Mouse (Mus musculus) spleen, postnatal 36 days (tissue): ENCODE data around the gene Clic4.

ENCODE experiments used
- DNase-seq, 2 experiments: peaks; one replicate each; pipeline ENCODE4 v3.0.0; 2022; ENCODE audit warnings: low spot score in 2 of 2, mixed read lengths in 1 of 2

Gene Clic4

DNA sequence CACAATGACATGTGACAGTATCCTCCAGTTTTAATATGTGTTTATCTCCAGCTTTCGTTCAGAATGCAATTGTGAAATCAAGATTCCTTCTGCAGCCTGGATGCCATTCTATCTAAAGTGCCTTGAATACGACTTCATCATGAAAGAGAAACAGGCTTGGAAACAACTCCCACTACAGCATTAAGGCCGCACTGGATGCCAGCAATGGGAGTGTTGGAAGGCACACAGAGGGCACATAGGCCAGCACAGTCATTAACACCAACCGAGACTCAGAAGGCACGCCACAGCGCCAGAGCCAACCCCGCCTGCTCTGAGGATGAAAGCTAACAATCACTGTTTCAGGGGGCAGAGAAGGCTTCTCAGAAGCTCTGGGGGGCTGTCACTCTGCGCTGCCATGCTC, 37.1 kb downstream of the Clic4 start:
- no peak for DNase-seq

DNA sequence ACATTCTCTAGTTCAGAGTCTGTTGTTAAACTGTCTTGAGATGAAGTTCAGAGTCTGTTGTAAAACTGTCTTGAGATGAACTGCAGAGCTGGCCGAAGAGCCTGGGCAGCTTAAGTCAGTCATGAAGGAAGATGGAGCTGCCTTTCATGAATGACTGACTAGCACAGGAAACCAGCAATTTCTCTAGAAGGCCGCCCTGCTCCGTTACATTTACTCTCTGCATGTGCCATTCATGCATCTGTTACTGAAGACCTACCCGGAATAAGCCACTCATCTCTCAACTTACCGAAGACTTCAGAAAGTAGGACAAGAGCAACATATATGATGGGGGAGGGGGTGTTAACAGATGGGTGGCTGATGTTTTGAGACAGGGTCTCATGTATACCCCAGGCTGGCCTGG, 40.1 kb downstream of the Clic4 start:
- no peak for DNase-seq

DNA sequence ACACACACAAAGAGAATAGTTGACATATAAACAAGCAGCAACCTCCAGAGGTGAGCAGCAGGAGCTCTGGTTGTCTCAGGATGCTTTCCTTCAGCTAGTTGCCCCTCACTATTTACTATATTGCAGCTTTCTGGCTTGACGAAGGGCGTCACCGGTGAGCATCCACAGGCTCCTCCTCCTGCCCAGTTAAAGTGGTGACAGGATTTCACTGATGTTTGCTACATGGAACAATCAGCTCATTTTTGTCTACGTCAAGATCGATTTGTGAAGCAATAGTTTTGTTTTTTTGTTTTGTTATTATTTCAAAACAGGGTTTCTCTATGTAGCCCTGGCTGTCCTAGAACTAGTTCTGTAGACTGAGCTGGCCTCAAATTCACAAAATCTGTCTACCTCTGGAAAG, 41.1 kb downstream of the Clic4 start:
- DNase-seq = no peak

DNA sequence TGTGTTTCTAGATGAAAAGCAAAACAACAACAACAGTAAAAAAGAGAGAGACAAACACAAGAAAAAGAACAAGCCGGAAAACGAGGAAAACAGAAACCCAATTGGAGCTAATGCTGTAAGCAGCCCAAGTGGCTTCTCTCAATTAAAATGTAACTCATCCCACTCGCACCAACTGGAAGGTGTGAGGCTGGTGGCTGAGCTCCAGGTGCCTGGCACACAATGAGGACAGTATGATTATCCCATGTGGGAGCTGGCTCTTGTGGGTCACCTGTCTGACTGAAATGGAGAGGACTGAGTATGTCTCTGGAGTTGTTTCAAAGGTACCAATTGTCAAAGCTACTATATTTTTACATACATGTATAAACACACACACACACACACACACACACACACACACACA, 41.5 kb downstream of the Clic4 start:
- DNase-seq = no peak

DNA sequence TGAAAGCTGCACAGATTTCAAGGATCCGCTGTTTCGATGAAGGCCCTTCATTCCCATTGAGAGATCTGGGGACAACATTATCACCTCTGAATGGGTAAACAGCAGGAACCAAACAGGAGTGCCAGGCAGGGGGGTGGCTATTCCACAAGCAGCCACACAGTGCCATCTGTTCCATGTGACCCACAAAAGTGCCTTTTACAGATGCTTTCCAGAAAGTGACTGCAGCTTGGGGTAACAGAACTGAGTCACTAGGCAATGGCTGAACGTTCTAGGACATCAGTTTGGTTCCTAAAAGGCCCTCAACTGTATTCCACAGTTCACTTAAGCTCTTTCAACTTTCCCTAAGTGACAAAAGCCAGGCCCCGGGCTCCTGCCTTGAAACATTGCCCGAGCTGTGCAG, 42.0 kb downstream of the Clic4 start:
- DNase-seq = no peak

DNA sequence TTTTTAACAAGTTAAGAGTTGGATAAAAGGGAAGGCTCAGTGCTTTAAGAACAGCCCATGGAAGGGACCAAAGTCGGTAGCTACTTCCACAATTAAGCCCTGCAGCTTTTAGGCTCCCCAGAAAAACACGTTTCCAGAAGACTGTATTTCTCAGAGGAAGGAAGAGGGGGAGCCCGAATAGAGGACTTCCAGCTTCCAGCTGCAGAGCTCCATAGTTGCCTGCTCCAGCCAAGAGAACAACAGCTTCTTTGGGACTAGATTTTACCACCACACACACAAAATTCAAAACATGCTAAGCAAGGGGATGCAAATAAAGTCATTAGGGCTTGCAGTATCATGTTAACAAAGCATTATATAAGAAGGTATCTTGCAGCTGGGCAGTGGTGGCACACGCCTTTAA, 42.7 kb downstream of the Clic4 start:
- no peak for DNase-seq

DNA sequence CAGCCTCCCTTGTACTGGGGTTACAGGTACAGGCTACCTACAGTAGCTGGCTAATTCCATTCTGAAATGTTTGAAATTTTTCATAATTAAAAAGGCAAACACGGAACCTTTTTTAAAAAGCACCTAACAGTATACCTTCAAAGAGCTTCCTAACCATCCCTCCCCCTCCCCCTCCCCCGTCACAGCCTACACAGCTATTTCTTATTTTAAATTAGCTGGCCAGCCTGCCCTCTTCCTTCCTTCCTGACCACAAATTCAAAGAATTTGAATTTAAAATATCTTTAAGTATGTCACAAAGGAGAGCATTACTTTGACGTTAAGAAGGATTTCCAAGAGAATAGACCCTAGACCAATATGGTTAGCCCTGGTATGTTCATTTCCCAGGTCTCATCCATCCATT, 44.5 kb downstream of the Clic4 start:
- no peak for DNase-seq

DNA sequence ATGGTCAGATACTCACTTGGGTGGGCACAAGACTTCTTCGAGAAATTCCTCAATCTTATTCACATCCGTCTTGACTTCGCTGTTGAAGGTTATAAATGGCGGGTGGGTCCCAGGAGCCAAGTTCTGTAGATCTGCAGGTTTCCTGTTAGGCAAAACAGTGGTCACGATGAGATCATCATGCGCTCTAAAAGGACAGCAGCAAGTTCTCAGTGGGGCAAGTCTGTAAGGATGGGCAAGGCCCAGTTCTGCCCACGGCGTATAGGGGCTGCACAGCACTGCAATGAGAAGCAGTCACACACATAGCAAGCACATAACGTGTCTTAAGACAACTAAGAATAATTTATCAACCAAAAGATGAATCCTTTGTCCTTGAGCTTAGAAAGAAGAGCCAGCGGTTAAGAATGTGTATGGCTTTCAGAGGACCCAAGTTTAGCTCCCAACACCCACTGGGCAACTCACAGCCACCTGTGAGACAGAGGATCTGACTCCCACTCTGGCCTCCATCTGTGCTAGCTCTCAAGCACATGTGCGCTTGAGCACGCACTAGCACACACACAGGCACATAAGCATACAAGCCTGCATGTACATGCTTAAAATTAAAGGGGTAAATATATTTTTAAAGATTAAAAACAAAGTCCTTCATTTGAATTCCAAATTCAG, 46.5 kb downstream of the Clic4 start:
- peak; percentile 69 to 70 for DNase-seq

DNA sequence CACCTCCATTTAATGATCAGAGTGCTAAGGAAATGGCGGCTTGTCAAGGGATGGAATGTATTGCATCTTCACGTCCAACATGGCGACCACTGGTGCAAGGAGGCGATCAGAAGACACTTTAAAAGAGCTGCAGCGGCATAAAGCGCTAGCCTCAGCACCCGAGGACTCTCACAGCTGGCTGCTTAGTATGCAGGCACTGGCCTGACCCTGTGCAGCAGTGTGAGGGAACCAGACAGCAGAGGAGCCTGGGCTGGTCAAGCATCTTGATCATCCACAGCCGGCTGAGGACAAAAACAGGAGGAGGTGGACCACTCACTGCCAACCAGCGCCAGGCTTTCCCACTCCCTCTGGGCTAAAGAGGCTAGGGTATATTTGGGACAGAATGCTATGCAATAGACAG, 48.8 kb downstream of the Clic4 start:
- no peak for DNase-seq

DNA sequence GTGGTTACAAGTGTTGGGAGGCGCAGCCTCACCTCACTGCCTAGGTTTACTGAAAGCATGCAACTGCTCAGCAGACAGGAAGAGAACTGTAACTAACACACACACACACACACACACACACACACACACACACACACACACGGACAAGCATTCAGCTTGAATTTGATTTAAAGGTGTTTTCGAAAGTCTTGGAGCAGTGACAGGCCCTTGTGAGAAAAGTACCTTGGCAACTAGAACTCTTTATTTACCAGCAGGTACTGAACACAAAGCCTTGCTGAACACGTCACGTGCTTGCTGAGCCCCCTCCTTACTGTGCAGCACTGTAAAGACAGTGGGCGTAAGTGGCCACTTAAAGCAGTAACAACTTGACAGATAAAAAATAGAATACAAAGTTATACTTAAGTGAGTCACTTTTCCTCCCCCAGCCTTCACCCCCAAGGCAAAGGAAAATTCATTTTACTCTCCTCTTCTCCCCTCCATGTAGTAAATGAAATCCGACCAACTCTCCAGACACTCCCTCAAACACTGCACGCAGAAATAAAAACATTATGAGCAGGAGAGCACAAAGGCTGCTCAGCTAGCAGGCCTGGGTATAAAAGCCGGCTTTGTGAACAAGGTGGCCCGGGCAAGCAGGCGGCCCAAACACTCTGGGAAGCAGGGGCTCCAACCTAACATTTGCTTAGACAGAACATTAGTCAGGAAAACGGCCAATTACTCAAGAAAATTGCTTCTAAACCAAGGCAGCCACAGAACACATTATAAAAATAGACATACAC, 50.8 kb downstream of the Clic4 start:
- no peak for DNase-seq

DNA sequence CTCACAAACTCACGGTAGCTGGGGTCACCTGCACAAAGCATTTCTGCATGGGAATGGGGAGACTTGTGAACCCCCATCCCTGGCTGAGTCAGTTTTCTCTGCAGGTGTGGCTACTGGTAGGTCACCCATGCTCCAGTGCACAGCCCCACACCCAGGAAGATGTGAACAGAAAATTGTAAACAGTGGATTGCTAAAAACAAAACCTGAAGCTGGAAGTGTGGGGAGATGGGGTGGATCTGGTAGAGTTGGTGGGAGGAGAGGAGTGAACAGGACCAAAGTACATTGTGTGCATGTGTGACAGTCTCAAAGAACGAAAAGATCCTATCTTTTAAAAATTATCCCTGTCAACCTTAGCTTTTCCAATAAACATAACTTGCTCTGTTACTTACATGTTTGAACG, 52.0 kb downstream of the Clic4 start:
- no peak for DNase-seq

DNA sequence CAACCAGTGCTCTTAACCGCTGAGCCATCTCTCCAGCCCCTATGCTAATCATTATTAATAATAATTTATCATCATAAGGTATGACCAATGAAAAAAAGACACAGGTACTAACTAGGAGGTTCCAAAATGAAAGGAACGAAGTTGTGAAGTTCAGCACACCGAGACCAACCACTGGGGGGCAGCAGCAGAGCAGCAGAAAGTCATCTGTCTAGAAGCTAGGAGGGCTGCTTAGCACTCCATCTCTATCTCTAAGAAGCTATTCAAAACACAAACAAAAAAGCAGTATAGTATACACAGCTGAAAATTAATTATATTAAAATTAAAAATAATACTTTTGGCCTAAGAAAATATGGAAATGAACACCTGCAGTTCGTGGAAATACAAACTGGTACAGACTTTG, 53.0 kb downstream of the Clic4 start:
- peak; percentile 71 to 78 for DNase-seq

DNA sequence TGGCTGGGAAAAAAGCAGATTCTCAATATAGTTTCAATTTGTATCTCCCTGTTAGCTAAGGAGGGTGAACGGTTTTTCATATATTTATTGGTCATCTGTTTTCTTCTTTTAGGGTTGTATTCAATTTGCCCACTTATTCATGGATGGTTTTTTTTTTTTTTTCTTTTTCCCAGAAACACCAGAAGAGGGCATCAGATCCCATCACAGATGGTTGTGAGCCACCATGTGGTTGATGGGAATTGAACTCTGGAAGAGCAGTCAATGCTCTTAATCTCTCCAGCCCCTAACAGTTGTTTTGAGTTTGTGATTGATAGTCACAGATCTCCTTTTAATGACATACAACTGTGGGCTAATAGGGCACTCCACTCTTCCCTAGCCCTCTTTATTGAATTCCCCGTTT, 62.8 kb downstream of the Clic4 start:
- no peak for DNase-seq

DNA sequence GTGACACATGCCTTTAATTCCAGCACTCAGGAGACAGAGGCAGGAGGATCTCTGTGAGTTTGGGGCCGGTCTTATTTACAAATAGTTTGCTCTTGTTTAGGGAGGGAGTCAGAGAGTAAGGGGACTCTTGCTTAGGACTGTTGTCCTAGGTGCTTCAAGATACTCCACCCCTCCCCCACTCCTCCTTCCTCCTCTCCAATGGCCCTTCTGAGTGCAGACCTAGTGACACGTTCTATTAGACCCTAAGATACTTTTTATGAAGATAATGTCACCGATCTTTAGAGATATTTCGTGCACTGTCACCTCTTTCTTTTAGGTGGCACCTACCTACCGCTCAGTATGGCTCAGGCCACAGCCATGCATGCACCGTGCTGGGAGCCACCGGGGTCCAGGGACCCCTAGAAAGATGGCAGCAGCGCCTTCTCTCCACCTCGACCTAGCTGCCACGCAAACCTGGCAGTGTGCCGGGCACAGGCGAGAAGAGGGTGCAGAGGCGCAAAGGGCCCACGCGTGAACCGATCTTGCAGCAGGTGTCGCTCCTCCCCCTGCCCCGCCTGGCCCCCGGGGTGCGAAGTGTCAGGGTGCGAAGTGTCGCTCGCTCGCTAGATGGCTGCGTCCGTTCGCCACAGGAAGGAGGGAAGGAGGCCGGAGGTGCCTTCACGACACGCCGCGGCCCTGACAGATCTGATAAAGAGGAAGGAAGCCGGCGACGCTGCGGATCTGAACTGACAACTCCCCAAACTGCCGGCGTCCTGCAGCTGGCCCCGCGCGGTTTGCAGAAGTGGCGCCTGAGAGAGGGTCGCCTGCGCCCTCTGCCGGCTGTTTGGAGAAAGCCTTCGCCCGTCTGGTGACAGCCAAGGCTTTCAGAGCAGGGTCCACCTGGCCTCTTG, 66.7 kb downstream of the Clic4 start:
- DNase-seq = peak; percentile 96

DNA sequence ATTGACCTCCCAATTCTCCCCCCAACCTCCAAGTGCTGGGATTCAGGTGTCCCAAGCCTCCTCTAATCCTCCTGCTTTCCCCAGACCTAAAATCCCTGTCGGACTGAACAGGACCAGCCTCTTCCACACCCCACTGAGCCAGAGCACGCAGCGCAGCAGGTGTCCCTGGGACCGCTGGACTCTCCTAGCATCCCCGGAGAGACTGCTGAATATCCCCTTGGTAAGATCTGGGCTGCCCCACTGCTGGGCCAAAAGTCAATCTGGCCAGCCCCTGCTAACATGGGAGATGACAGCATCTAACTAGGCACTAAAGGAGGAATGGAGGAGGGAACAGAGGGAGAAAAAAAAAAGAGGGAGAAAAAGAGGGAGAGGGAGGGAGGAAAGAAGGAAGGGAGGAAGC, 67.4 kb downstream of the Clic4 start:
- DNase-seq = no peak

DNA sequence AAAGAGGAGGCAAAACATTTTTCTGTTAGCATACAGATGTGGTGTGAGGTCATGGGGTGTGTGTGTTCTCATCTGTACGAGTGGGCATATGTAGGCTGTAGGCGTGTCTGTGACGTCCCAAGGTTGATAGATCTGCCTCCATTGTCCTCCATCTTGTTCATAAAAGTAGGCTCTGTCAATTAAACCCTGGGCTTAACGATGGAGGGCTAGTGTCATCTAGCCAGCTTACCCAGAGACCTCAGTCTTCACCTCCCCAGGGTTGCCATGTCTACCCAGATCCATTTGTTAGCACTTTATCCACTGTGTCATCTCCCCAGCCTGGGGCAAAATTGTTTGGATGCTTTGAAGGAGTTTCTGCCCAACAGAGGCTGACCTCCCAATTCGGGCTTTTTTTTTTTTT, 67.9 kb downstream of the Clic4 start:
- DNase-seq = no peak

DNA sequence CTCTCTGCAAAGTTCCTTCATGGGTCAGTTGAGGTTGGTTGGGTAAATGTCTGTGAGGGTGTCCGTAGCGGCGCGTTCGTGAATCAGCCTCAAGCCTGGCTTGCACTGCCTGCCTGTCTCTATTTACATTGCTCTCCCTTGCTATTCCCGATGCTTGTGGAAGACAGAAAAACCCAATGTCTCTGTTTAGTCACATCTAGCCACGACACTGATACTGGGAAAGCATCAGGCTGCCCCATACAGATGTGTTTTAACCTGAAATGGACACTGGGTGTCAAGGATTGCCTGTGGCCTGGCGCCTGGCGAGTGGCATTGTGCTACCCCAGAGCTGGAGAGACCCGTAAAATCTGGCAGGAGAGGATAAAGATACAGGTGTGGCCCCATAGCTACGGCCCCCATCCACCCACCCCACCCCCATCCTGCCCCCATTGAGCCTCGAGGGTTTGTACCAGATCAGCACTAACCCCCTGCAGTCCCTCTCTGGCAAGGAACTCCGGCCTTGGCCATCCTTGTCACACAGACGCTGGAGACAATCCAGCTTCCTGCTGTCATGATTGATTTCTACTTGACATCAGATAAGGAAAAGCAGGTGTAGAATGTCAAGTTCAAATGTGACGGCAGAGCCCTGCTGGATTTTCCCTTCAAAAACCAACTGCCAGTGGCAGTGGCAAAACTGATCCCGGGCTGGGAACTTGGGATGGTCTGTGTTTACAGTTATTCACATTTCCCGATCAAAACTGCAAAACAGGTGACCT, 68.6 kb downstream of the Clic4 start:
- DNase-seq = no peak

DNA sequence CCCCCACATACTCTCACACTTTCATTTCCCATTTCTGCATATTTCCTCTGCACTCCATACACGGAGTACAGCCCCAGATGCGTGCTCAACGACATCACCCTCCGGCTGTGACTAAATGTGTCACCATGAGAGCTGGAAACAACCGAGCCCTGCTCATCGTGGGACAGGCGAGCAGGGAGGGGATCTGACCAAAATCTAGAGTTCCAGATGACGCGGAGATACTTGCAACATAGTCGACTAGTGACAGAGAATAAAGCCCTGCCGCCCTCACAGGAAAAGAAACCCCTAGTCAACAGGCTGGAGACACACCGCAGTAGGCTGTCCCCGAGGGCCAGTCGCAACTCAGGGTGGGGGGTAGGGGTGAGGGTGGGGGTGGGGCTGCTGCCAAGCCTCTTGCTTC, 69.3 kb downstream of the Clic4 start:
- peak; percentile 71 to 78 for DNase-seq

DNA sequence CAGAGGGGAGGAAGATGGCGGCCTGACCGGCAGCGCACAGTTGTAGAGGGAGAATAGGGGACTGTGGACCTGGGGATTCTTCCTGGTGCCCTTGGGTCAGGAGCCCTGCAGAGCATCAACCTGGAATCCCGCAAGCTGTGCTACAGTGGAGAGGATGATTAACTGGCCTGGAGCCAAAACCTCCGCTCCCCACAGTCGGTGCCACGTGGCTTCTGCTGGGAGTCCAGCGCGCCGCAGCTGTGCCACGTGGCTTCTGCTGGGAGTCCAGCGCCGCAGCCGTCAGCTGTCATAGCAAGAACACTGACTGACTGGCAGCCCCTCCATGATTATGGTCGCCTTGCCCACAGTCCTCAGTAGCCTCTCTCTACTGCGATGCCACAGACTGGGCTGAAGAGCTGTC, 70.8 kb downstream of the Clic4 start:
- DNase-seq = no peak

DNA sequence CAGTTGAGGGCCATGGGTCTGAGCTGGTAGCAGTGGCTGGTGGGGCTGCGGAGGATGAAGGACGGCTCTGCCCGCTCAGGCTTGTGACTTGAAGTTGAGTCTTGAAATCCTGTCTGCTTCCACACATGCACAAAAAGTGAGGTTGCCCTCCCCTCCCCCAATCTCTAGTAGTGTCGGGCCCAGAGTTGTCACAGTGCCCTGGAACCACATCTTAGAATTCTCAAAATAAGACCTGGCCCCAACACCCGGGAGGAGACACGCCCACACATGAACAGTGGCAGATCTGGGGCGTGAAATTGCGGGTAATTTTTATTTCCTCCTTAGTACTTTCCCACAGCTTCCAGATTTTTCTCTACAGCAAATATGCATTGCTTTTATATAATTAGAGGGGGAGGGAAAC, 74.8 kb downstream of the Clic4 start:
- DNase-seq = no peak

DNA sequence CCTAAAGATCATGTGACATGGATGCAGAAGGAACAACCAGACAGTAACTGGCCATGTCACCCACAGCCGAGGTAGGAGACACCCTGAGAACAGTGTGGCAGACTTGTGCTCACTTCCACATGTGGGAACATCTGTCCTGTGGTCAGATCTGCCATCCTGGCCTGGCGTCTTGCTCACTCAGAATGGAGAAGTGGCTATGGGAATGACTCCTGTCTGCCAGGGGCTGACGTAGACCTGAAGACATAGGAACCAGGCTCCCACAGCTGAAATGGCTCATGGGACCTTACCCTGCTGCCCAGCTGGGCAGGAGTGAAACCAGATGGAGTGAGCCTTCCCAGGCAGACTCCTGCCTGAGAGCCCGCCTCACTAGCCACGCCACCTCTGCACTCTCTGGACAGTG, 79.8 kb downstream of the Clic4 start:
- no peak for DNase-seq

DNA sequence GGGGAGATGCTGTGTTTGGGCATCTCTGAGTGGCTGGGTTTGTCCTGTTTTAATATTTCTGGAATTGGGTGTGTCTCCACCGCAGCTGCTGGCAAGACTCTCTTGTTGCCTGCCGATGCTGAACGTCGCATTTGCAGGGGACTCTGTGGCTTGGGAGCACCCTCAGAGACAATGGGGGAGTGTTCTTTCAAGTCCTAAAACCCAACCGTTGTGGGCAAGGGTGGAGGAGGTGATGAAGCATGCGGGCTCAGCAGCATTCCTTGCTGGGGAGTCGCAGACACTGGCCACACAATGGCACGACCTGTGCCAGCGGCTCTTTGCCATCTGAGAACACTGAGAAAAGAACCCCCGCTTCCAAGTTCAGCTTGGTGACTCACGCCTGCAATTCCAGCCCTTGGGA, 81.0 kb downstream of the Clic4 start:
- DNase-seq = no peak
